Mouse (Mus musculus): ENCODE results near the gene Fgf4.

Gene Fgf4

DNA sequence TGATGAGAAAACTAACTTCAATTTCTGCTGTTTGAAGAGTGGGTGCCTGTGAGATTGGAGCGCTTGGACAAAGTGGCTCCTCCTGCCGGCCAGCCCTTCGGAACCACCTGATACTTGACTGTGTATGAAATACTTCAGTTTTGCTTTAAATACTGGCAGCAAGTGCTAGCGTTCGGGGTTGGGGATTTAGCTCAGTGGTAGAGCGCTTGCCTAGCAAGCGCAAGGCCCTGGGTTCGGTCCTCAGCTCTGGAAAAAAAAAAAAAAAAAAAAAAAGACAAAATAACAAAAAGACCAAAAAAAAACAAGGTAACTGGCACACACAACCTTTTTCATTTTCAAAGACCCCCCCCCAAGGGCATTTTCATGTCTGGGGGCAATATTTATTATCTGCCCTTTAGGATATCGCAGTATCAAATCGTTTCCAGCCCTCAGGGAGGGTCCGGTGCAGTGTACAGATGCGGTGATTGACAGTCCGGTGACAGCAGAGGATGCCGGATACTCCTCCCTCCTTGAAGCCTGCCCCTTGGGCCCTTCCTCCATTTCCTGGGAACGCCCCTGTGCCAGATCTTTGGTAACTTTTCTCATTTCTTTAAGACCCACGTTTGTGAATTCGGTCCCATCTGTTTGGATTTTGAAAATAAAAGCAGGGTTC is 67.3 kb downstream of the Fgf4 start:
- DNase-seq = no peak
